Mouse (Mus musculus) forebrain, embryonic 11.5 days (tissue): ENCODE results near the gene Lekr1. TPM values are rescaled to one million over a fixed set of nuclear protein-coding genes. Genes with fewer than 3 reads are reported as not detected.

ENCODE experiments used
- ATAC-seq: fragments of 200-750 bp; cut with Nextera tagmentation; replicated peaks from 2 replicates; pipeline ENCODE4 v1.8.0; 2017; ENCODE audit warnings: moderate TSS enrichment; ENCODE audit not compliant: low FRiP score
- DNase-seq: peaks from one replicate; pipeline ENCODE4 v3.0.0-alpha.2; 2017; ENCODE audit warnings: low spot score
- H3K27ac ChIP-seq: fragments of 300-500 bp; sonication (generic); 2 replicates; pipeline ENCODE4 v1.5.1; 2014; ENCODE audit warnings: low read depth, low read length
- H3K27me3 ChIP-seq: fragments of 300-500 bp; sonication (generic); 2 replicates; pipeline ENCODE4 v1.6.1; 2014; ENCODE audit warnings: mild to moderate bottlenecking, low read length, mixed read lengths; ENCODE audit not compliant: control insufficient read depth, insufficient read depth
- H3K36me3 ChIP-seq: fragments of 300-500 bp; sonication (generic); 2 replicates; pipeline ENCODE4 v1.6.1; 2014; ENCODE audit warnings: mild to moderate bottlenecking, low read length, moderate library complexity, mixed read lengths; ENCODE audit not compliant: control insufficient read depth, insufficient read depth
- H3K4me1 ChIP-seq: fragments of 300-500 bp; sonication (generic); replicated peaks from 2 replicates; pipeline ENCODE4 v1.6.1; 2014; ENCODE audit warnings: low read length, mixed read lengths; ENCODE audit not compliant: control insufficient read depth, insufficient read depth
- H3K4me2 ChIP-seq: fragments of 300-500 bp; sonication (generic); 2 replicates; pipeline ENCODE4 v1.6.1; 2014; ENCODE audit warnings: low read depth, mild to moderate bottlenecking, low read length, moderate library complexity, mixed read lengths; ENCODE audit not compliant: severe bottlenecking
- H3K4me3 ChIP-seq: fragments of 300-500 bp; sonication (generic); 2 replicates; pipeline ENCODE4 v1.5.1; 2014; ENCODE audit warnings: low read depth, low read length
- H3K9ac ChIP-seq: fragments of 300-500 bp; sonication (generic); 2 replicates; pipeline ENCODE4 v1.6.1; 2014; ENCODE audit warnings: low read length
- H3K9me3 ChIP-seq: fragments of 300-500 bp; sonication (generic); 2 replicates; pipeline ENCODE4 v1.6.1; 2016; ENCODE audit warnings: low read length, mixed read lengths; ENCODE audit not compliant: control insufficient read depth
- WGBS: fragments of 180-500 bp; shearing (Covaris S2); extraction: QIAGEN DNeasy Blood & Tissue Kit; methylation state at CpG from one replicate; pipeline ENCODE4 v1.1.7; 2014; 5-methylcytosine and 5-hydroxymethylcytosine counted together
- polyA plus RNA-seq: library from polyadenylated mRNA; unstranded; fragments of >200 nt; fragmentation: Nextera tagmentation; extraction: Ambion mirVana; gene quantifications from 2 replicates; pipeline ENCODE4 v1.2.1, GENCODE M21; 2014

The Lekr1 gene
- polyA plus RNA-seq, 1 experiment from 2014 or later, result 6.4 TPM

GRCm38 (mm10) chr3:65660336-65660735, 5.7 kb upstream of the Lekr1 start:
- Histone ChIP-seq H3K27ac (no peak overlapping the region), H3K27me3 (peaks cover 9% of the 10 kb centered on the region), H3K36me3 (no peaks in the 10 kb centered on the region), H3K4me2 (no peak overlapping the region), H3K4me1 (peaks cover 9% of the 10 kb centered on the region), H3K4me3 (no peak overlapping the region), H3K9me3 (no peaks in the 10 kb centered on the region), H3K9ac (no peak overlapping the region)
- WGBS, result 89% methylated on average over 4 of the region's 4 CpGs
- no peak for DNase-seq
- no peak for ATAC-seq

GRCm38 (mm10) chr3:65661731-65662130, 4.3 kb upstream of the Lekr1 start:
- Histone ChIP-seq H3K27ac (no peak overlapping the region), H3K9me3 (no peaks in the 10 kb centered on the region), H3K9ac (no peak overlapping the region), H3K4me1 (peaks cover 10% of the 10 kb centered on the region), H3K4me2 (no peak overlapping the region), H3K27me3 (peaks cover 5% of the 10 kb centered on the region; the same call in 1 of the 2 replicates), H3K36me3 (no peaks in the 10 kb centered on the region), H3K4me3 (no peak overlapping the region)
- 91% methylated on average over 3 of the region's 3 CpGs for WGBS
- ATAC-seq, result no peak
- DNase-seq, result no peak

- Histone ChIP-seq H3K4me2 (no peak overlapping the region), H3K9me3 (no peaks in the 10 kb centered on the region), H3K9ac (no peak overlapping the region), H3K4me3 (no peak overlapping the region), H3K27me3 (no peaks in the 10 kb centered on the region; the same call in 1 of the 2 replicates), H3K27ac (no peak overlapping the region), H3K4me1 (peaks cover 3% of the 10 kb centered on the region; the same call in 1 of the 2 replicates), H3K36me3 (no peaks in the 10 kb centered on the region)
- ATAC-seq (no peak), DNase-seq (no peak)
- WGBS, result 79% methylated on average over 11 of the region's 11 CpGs
Observed at GRCm38 (mm10) chr3:65663176-65663575, 2.9 kb upstream of the Lekr1 start.

GRCm38 (mm10) chr3:65670216-65670615, 4.2 kb downstream of the Lekr1 start:
- Histone ChIP-seq H3K4me2 (no peak overlapping the region), H3K36me3 (no peaks in the 10 kb centered on the region), H3K9me3 (no peaks in the 10 kb centered on the region), H3K4me1 (peaks cover 3% of the 10 kb centered on the region; the same call in 1 of the 2 replicates), H3K27ac (no peak overlapping the region), H3K4me3 (no peak overlapping the region), H3K27me3 (no peaks in the 10 kb centered on the region), H3K9ac (no peak overlapping the region; the same call in 1 of the 2 replicates)
- WGBS, result 58% methylated on average over 6 of the region's 6 CpGs
- ATAC-seq (no peak), DNase-seq (no peak)

GRCm38 (mm10) chr3:65673725-65674124, 7.7 kb downstream of the Lekr1 start:
- ATAC-seq (no peak), DNase-seq (no peak)
- Histone ChIP-seq H3K36me3 (no peaks in the 10 kb centered on the region), H3K4me2 (no peak overlapping the region), H3K27ac (no peak overlapping the region), H3K27me3 (no peaks in the 10 kb centered on the region), H3K4me1 (no peaks in the 10 kb centered on the region), H3K9ac (no peak overlapping the region), H3K4me3 (no peak overlapping the region), H3K9me3 (no peaks in the 10 kb centered on the region)
- 69% methylated on average over 8 of the region's 8 CpGs for WGBS

- no peaks in the 10 kb centered on the region for H3K27me3 ChIP-seq
Observed at GRCm38 (mm10) chr3:65680612-65681011, 14.6 kb downstream of the Lekr1 start.

GRCm38 (mm10) chr3:65689705-65690104, 23.7 kb downstream of the Lekr1 start:
- 43% methylated on average over 2 of the region's 2 CpGs for WGBS
- DNase-seq, result no peak
- Histone ChIP-seq H3K9me3 (no peaks in the 10 kb centered on the region), H3K9ac (no peak overlapping the region), H3K4me1 (no peaks in the 10 kb centered on the region), H3K36me3 (no peaks in the 10 kb centered on the region), H3K27ac (no peak overlapping the region), H3K27me3 (no peaks in the 10 kb centered on the region), H3K4me3 (no peak overlapping the region), H3K4me2 (no peak overlapping the region)
- no peak for ATAC-seq

More at GRCm38 (mm10) chr3:65680612-65681011, 14.6 kb downstream of the Lekr1 start:
- Histone ChIP-seq H3K9ac (no peak overlapping the region), H3K9me3 (no peaks in the 10 kb centered on the region), H3K4me2 (no peak overlapping the region), H3K4me1 (no peaks in the 10 kb centered on the region), H3K36me3 (no peaks in the 10 kb centered on the region), H3K27ac (no peak overlapping the region), H3K4me3 (no peak overlapping the region)
- DNase-seq (no peak), ATAC-seq (no peak)
- 82% methylated on average over 1 of the region's 1 CpGs for WGBS

GRCm38 (mm10) chr3:65690850-65691249, 24.8 kb downstream of the Lekr1 start:
- no peak overlapping the region for H3K9ac ChIP-seq
- H3K27ac ChIP-seq, result no peak overlapping the region
- WGBS, result 90% methylated on average over 2 of the region's 2 CpGs
- no peak for DNase-seq
- H3K4me2 ChIP-seq, result no peak overlapping the region
- no peak for ATAC-seq
- no peaks in the 10 kb centered on the region for H3K4me1 ChIP-seq
- H3K4me3 ChIP-seq, result no peak overlapping the region
- H3K36me3 ChIP-seq, result no peaks in the 10 kb centered on the region
- no peaks in the 10 kb centered on the region for H3K27me3 ChIP-seq
- no peaks in the 10 kb centered on the region for H3K9me3 ChIP-seq

- no peak for ATAC-seq
- Histone ChIP-seq H3K4me1 (no peaks in the 10 kb centered on the region), H3K36me3 (no peaks in the 10 kb centered on the region), H3K4me2 (no peak overlapping the region), H3K9ac (no peak overlapping the region), H3K27ac (no peak overlapping the region), H3K9me3 (no peaks in the 10 kb centered on the region), H3K27me3 (no peaks in the 10 kb centered on the region), H3K4me3 (no peak overlapping the region)
- no peak for DNase-seq
- WGBS, result 79% methylated on average over 1 of the region's 1 CpGs
Observed at GRCm38 (mm10) chr3:65699704-65700103, 33.7 kb downstream of the Lekr1 start.
